Mouse (Mus musculus) lung, embryonic 16.5 days (tissue): ENCODE measurements around the gene Serpina16. TPM values are rescaled to one million over a fixed set of nuclear protein-coding genes. Genes with fewer than 3 reads are reported as not detected.

Experiments used
- ATAC-seq: fragments of 200-750 bp; cut with Nextera tagmentation; 2 replicates; pipeline ENCODE4 v1.8.0; 2017; ENCODE audit warnings: low read depth, mild to moderate bottlenecking, moderate library complexity
- H3K27ac ChIP-seq: fragments of 300-500 bp; sonication (generic); 2 replicates; pipeline ENCODE4 v1.5.1; 2014; ENCODE audit warnings: mild to moderate bottlenecking, control low read depth, low read length
- H3K27me3 ChIP-seq: fragments of 300-500 bp; sonication (generic); 2 replicates; pipeline ENCODE4 v1.6.1; 2014; ENCODE audit warnings: low read depth, low read length, mixed read lengths; ENCODE audit not compliant: control insufficient read depth, insufficient read depth
- H3K36me3 ChIP-seq: fragments of 300-500 bp; sonication (generic); 2 replicates; pipeline ENCODE4 v1.6.1; 2014; ENCODE audit warnings: low read length; ENCODE audit not compliant: control insufficient read depth, insufficient read depth
- H3K4me1 ChIP-seq: fragments of 300-500 bp; sonication (generic); replicated peaks from 2 replicates; pipeline ENCODE4 v1.6.1; 2014; ENCODE audit warnings: low read length, mixed read lengths; ENCODE audit not compliant: control insufficient read depth, insufficient read depth
- H3K4me2 ChIP-seq: fragments of 300-500 bp; sonication (generic); 2 replicates; pipeline ENCODE4 v1.6.1; 2014; ENCODE audit warnings: low read depth, low read length, control low read depth
- H3K4me3 ChIP-seq: fragments of 300-500 bp; sonication (generic); 2 replicates; pipeline ENCODE4 v1.5.1; 2014; ENCODE audit warnings: mild to moderate bottlenecking, low read length, control low read depth
- H3K9ac ChIP-seq: fragments of 300-500 bp; sonication (generic); 2 replicates; pipeline ENCODE4 v1.6.1; 2014; ENCODE audit warnings: low read length, control low read depth
- H3K9me3 ChIP-seq: fragments of 300-500 bp; sonication (generic); 2 replicates; pipeline ENCODE4 v1.6.1; 2016; ENCODE audit warnings: low read length; ENCODE audit not compliant: control insufficient read depth
- WGBS: fragments of 180-500 bp; shearing (Covaris S2); extraction: QIAGEN DNeasy Blood & Tissue Kit; methylation state at CpG from one replicate; pipeline ENCODE4 v1.1.7; 2014; 5-methylcytosine and 5-hydroxymethylcytosine counted together
- polyA plus RNA-seq: library from polyadenylated mRNA; unstranded; fragments of >200 nt; fragmentation: Nextera tagmentation; extraction: Ambion mirVana; gene quantifications from 2 replicates; pipeline ENCODE4 v1.2.1, GENCODE M21; 2015

Gene Serpina16
- polyA plus RNA-seq = not detected in 2 replicates

DNA sequence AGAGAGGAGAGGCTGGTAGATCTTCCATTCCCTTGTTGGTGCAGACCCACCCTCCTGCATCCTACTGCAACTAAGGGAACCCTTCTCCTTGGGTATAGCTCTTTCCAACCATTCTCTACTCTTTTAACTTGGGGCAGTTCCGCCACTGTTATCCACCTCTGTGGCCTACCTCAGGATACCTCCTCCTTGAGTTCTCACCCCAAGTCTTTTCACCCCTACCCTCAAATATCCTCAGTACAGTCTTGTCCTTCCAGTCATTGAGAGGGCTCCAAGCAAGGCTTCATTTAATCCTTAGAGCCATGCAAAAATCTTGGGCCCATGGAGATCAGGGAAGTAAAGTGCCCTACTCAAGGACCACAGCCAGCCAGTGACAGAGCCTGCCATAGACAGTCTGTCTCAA lies at the start of gene Serpina16:
Gene Serpina16, minus strand, starts transcription at position 101 of the 400 bp plus-strand sequence.
- Histone ChIP-seq H3K4me3 (no peak within 1 kb of the TSS), H3K9me3 (no peaks in the 10 kb centered on the region), H3K4me2 (no peak within 1 kb of the TSS), H3K27me3 (no peaks in the 10 kb centered on the region), H3K27ac (no peak within 1 kb of the TSS), H3K4me1 (peaks cover 5% of the 10 kb centered on the region; the same call in 1 of the 2 replicates), H3K9ac (no peak within 1 kb of the TSS), H3K36me3 (no peaks in the 10 kb centered on the region)
- no peak for ATAC-seq
- WGBS = 79% methylated on average over 1 of the region's 1 CpGs

- Histone ChIP-seq H3K36me3 (no peaks in the 10 kb centered on the region), H3K4me2 (no peak overlapping the region), H3K4me3 (no peak overlapping the region), H3K9me3 (no peaks in the 10 kb centered on the region), H3K4me1 (no peaks in the 10 kb centered on the region), H3K9ac (no peak overlapping the region), H3K27me3 (no peaks in the 10 kb centered on the region), H3K27ac (no peak overlapping the region)
- no peak for ATAC-seq
- 74% methylated on average over 3 of the region's 3 CpGs for WGBS
Observed at GRCm38 (mm10) chr12:103711537-103711936, 35.6 kb upstream of the Serpina16 start.

DNA sequence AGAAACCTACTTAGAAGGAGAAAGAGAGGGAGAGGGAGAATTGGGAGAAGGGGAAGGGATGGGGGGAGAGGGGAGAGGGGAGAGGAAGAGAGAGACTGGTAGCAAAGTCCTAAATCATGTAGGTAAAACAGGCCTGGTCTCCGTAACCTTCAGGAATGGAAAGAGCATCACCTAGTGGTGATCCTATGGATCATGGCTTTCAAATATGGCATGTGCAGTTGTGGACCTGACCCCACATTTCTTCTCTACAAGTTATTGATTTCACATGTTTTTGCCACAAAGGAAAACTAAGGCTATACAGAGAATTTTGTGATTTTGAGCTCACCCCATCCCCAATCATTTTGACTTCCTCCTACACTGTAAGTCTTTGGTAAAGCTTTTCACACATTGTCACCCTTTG lies 34.5 kb upstream of the Serpina16 start:
- Histone ChIP-seq H3K4me1 (no peaks in the 10 kb centered on the region), H3K4me3 (no peak overlapping the region), H3K9ac (no peak overlapping the region), H3K9me3 (no peaks in the 10 kb centered on the region), H3K27ac (no peak overlapping the region), H3K27me3 (no peaks in the 10 kb centered on the region), H3K36me3 (no peaks in the 10 kb centered on the region), H3K4me2 (no peak overlapping the region)
- 44% methylated on average over 1 of the region's 1 CpGs for WGBS
- ATAC-seq = no peak

DNA sequence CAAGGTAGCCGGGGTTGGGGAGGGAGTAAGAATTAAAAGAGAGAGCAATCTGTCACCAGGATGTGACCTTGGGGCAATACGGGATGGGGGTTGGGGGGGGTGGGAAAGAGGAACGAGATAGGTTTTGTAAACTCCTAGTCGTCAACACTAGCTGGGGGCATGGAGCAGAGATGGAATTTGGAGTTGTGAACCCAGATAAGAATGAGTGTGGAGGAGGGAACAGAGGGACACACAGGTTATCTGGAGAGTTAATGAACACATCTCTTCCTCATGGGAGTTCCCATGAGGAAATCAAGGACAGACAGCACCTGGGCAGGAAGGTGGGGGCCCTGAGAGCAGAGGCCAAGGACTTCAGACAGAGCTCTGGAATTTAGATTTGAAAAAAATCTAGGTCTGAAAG lies 30.2 kb upstream of the Serpina16 start:
- Histone ChIP-seq H3K9me3 (no peaks in the 10 kb centered on the region), H3K9ac (no peak overlapping the region), H3K4me1 (no peaks in the 10 kb centered on the region), H3K36me3 (no peaks in the 10 kb centered on the region), H3K27ac (no peak overlapping the region), H3K4me3 (no peak overlapping the region), H3K4me2 (no peak overlapping the region), H3K27me3 (no peaks in the 10 kb centered on the region)
- no peak for ATAC-seq
- 22% methylated on average over 4 of the region's 4 CpGs for WGBS

- no peaks in the 10 kb centered on the region for H3K36me3 ChIP-seq
- no peak overlapping the region for H3K4me2 ChIP-seq
- H3K9me3 ChIP-seq = no peaks in the 10 kb centered on the region
- no peak overlapping the region for H3K27ac ChIP-seq
- 48% methylated on average over 2 of the region's 2 CpGs for WGBS
- H3K27me3 ChIP-seq = no peaks in the 10 kb centered on the region
- ATAC-seq = no peak
- no peak overlapping the region for H3K4me3 ChIP-seq
- H3K9ac ChIP-seq = no peak overlapping the region
- H3K4me1 ChIP-seq = no peaks in the 10 kb centered on the region
Observed at GRCm38 (mm10) chr12:103705547-103705946, 29.6 kb upstream of the Serpina16 start.

DNA sequence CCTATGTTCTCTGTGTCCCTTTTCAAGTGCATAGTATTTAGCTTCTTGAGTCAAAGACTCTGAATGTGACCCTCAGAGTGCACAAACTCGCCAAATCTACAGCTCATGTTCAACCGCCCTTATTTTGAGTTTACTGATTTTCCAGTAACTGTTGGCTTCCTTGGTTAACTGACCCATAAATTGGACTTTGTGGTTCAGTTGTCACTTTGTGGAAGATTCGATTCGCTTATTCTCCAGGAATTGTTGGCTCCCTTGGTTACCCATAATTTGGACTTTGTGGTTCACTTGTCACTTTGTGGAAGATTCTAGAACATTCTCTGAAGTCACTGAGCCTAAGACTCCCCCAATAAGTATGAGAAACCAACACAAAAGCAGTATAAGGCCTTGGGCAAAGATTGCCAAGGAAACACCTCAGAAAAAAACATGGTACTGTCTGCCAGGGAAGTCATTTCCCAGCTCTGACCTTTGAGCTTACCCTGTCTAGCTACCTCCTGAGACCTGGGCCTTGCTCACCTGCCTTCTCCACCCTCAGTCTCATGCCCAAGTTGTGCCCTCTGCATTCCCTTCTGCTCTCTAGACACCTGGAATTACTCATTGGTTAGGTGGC lies 24.3 kb upstream of the Serpina16 start:
- no peak overlapping the region for H3K27ac ChIP-seq
- no peaks in the 10 kb centered on the region for H3K36me3 ChIP-seq
- no peak overlapping the region for H3K4me2 ChIP-seq
- no peaks in the 10 kb centered on the region for H3K9me3 ChIP-seq
- no peak for ATAC-seq
- no peak overlapping the region for H3K9ac ChIP-seq
- WGBS = 86% methylated on average over 4 of the region's 4 CpGs
- no peaks in the 10 kb centered on the region for H3K4me1 ChIP-seq
- H3K4me3 ChIP-seq = no peak overlapping the region
- H3K27me3 ChIP-seq = no peaks in the 10 kb centered on the region

- Histone ChIP-seq H3K4me2 (no peak within 1 kb of the TSS), H3K27ac (no peak within 1 kb of the TSS), H3K4me3 (no peak within 1 kb of the TSS), H3K9me3 (no peaks in the 10 kb centered on the region), H3K27me3 (no peaks in the 10 kb centered on the region), H3K36me3 (no peaks in the 10 kb centered on the region), H3K4me1 (no peaks in the 10 kb centered on the region), H3K9ac (no peak within 1 kb of the TSS)
- ATAC-seq = no peak
- WGBS = 86% methylated on average over 8 of the region's 8 CpGs
Observed at GRCm38 (mm10) chr12:103695429-103695828, 19.5 kb upstream of the Serpina16 start, which contains the start of gene Serpina1f. Gene Serpina1f (minus strand): TSS chr12:103695529.

DNA sequence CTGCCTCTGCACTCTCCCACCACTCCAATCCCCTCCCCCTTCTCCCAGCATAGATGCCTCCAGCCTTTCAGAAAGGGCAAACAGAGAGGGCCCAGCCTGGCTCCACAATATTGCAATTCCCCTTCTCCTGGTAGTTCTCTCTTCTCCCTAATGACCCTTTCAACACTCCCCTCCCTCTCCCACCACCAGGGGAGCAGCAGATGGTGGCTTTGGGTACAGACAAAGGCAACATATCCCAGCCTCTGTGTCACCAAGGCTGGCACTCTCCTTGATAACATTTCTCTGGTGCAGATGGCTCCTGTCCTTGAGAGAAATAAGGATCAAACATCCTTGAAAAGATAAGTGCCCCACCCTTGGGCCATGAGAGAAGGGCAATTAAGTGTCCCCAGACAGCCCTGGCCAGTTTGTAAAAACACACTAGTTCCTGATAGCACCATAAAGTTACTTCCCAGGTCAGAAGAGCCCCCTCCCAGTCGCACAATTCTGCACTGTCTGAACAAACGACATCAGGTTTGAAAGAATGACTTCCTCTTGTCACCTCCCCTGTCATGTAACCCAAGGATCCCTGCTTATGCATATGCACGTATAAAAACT lies 12.4 kb upstream of the Serpina16 start:
- no peak overlapping the region for H3K27ac ChIP-seq
- H3K9me3 ChIP-seq = no peaks in the 10 kb centered on the region
- no peak for ATAC-seq

DNA sequence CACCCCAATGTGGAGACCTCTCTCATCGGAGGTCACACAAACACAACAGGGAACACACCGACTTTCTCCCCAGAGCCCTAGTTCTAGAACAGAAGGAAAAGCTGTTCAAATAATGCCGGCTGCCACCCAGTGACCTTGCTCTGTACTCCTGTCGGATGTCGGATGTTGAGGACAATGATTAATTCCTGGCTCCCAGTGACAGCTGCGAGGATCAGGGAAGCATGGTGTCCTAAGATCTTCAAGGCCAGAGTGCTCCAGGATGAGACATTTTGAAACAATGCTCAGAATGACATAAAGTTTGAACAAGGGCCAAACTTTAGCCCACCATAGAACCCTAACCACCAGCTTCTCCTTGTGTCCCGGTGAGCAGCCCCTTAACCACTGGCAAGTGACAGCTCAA lies 11.1 kb upstream of the Serpina16 start:
- H3K4me3 ChIP-seq = no peak overlapping the region
- no peaks in the 10 kb centered on the region for H3K4me1 ChIP-seq
- H3K4me2 ChIP-seq = no peak overlapping the region
- H3K9ac ChIP-seq = no peak overlapping the region
- no peak for ATAC-seq
- WGBS = 29% methylated on average over 7 of the region's 7 CpGs
- H3K27ac ChIP-seq = no peak overlapping the region
- H3K9me3 ChIP-seq = no peaks in the 10 kb centered on the region
- H3K36me3 ChIP-seq = no peaks in the 10 kb centered on the region
- H3K27me3 ChIP-seq = no peaks in the 10 kb centered on the region

More for the DNA sequence above, 12.4 kb upstream of the Serpina16 start:
- WGBS = 25% methylated on average over 3 of the region's 3 CpGs
- Histone ChIP-seq H3K4me1 (no peaks in the 10 kb centered on the region), H3K27me3 (no peaks in the 10 kb centered on the region), H3K36me3 (no peaks in the 10 kb centered on the region), H3K4me3 (no peak overlapping the region), H3K9ac (no peak overlapping the region), H3K4me2 (no peak overlapping the region)
